Mouse (Mus musculus): ENCODE results near the gene 9130008F23Rik. TPM values are rescaled to one million over a fixed set of nuclear protein-coding genes. Genes with fewer than 3 reads are reported as not detected.
A peak's percentile ranks its signal among the peaks of the same experiment; 100 is the strongest.

Gene 9130008F23Rik
- 0.88 and 0.90 TPM in 2 replicates for polyA plus RNA-seq (2015; fragmentation: Nextera tagmentation; extraction: Ambion mirVana)

DNA sequence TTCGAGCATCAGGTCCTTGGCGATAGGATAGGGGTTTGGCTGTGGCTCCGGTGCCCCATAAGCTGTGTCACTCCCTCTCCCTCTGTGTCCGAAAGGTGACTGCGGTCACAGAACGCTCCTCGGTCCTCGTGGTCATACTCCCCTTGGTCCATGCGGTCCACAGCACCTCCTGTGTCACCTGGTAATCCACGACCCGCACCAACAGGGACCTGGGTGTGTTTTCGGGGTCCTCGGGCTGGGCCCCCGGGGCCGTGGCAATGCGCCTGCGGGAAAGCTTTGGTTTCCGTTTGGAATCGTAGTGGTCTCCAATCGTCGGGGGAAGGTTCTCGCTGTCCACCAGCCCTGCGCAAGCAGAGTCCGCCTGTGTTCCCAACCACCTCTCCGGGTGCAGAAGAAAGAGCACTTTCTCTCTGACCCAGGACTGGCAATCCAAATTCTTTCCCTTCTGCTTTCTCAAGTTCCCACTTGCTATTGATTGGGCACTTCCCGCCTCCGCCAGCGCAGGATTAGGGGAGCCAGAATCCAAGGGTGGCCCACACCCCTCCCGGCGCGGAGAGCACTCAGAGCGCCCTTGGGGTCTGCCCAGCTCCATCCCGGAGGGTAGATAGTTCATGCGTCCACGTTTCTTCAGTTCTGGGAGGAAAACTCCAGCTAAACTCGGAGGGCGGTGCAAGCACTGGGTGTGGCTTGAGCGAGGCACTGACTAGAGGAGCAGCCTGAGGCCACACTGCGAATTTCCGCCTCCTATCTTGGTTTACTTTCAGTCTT lies at the start of gene 9130008F23Rik:
Gene 9130008F23Rik, minus strand, starts transcription at position 636 of the 768 bp plus-strand sequence.
- WGBS: under 1% methylated on average over 40 of the region's 40 CpGs
- H3K27ac ChIP-seq (replicated peaks): no peak within 1 kb of the TSS
- peaks cover 4% of the 10 kb centered on the region for H3K4me1 ChIP-seq
- H3K9me3 ChIP-seq (replicated peaks): no peaks in the 10 kb centered on the region
- no peaks in the 10 kb centered on the region for H3K27me3 ChIP-seq (replicated peaks)
- H3K9ac ChIP-seq (replicated peaks): peak within 1 kb of the TSS; percentile 50
- H3K4me2 ChIP-seq: peak within 1 kb of the TSS; percentile 97
- peak; percentile 80; the same call in 1 of the 2 replicates for ATAC-seq (ENCODE audit: low FRiP score)
- no peaks in the 10 kb centered on the region for H3K36me3 ChIP-seq
- H3K4me3 ChIP-seq (replicated peaks): peak within 1 kb of the TSS; percentile 54

DNA sequence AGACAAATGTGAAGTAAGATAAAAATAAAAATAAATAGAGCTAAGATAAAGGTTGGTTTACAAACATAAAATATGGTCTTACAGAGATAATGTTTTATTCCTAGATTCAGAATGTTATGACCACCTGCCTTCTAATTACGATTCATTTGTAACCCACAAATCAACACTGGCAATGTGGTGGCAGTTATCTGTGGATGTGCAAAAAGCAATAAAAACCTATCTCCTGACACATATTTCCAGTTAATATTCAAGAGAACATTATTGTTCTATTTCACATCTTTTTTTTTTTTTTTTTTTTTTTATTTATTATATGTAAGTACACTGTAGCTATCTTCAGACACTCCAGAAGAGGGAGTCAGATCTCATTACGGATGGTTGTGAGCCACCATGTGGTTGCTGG lies 35.1 kb upstream of the 9130008F23Rik start:
- ATAC-seq (ENCODE audit: low FRiP score): no peak
- no peaks in the 10 kb centered on the region for H3K36me3 ChIP-seq
- 100% methylated on average over 1 of the region's 2 CpGs for WGBS

DNA sequence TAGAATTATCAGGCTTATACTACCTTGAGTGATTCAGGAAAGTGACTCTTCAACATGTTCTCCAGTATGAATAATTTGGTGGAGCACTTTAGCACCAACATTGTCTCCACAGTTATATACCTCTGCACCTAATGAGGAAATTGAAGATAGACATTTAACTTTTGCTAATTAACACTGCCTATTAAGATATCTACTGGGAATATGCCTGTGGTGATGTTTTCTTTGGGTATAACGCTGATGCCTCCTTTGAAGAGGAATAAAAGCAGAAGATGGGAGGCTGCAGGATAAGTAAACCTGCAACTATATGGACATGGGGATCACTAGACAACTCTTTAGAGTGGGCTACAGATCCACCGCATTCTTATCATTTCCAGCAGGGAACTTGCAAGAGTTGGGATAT lies 33.9 kb upstream of the 9130008F23Rik start, which contains the start of gene Glyatl3:
Gene Glyatl3, minus strand, starts transcription at position 101 of the 400 bp plus-strand sequence.
- no peaks in the 10 kb centered on the region for H3K9me3 ChIP-seq (replicated peaks)
- H3K27me3 ChIP-seq (replicated peaks): no peaks in the 10 kb centered on the region
- no peaks in the 10 kb centered on the region for H3K4me1 ChIP-seq
- ATAC-seq (ENCODE audit: low FRiP score): no peak
- H3K4me2 ChIP-seq: no peak within 1 kb of the TSS
- H3K36me3 ChIP-seq: no peaks in the 10 kb centered on the region
- no peak within 1 kb of the TSS for H3K27ac ChIP-seq (replicated peaks)
- no peak within 1 kb of the TSS for H3K4me3 ChIP-seq (replicated peaks)
- H3K9ac ChIP-seq (replicated peaks): no peak within 1 kb of the TSS
- WGBS: 90% methylated on average over 2 of the region's 2 CpGs

More for the DNA sequence above, 35.1 kb upstream of the 9130008F23Rik start:
- Histone ChIP-seq H3K4me2 (no peak overlapping the region), H3K9ac (replicated peaks) (no peak overlapping the region), H3K27me3 (replicated peaks) (no peaks in the 10 kb centered on the region), H3K4me1 (no peaks in the 10 kb centered on the region), H3K27ac (replicated peaks) (no peak overlapping the region), H3K4me3 (replicated peaks) (no peak overlapping the region), H3K9me3 (replicated peaks) (no peaks in the 10 kb centered on the region)

DNA sequence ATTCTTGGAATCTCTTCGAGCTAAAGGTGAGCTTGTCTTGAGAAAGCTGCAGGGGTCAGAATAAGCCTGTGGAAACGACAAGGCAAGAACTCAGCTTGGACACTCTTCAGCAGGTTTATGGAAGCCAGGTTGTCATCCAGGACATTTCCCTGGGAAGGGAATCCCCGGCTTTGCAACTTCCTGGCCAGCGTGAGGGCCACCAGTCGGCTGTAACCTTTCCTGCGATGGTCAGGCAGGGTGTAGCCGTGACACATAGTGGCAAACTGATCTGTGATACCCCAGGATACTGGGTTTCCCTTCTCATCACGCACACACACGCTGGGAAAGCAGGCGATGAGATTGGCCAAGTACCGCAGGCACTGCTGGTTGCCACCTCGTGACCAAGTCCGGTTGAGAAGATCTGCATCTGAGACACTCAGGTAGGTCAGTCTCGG lies 24.4 kb upstream of the 9130008F23Rik start:
- no peaks in the 10 kb centered on the region for H3K36me3 ChIP-seq
- no peaks in the 10 kb centered on the region for H3K9me3 ChIP-seq (replicated peaks)
- 14% methylated on average over 14 of the region's 14 CpGs for WGBS
- no peak; the same call in 1 of the 2 replicates for ATAC-seq (ENCODE audit: low FRiP score)
- peak overlapping the region; percentile 45 for H3K4me2 ChIP-seq
- no peaks in the 10 kb centered on the region for H3K4me1 ChIP-seq
- no peak overlapping the region for H3K9ac ChIP-seq (replicated peaks)
- H3K27me3 ChIP-seq (replicated peaks): no peaks in the 10 kb centered on the region
- no peak overlapping the region for H3K27ac ChIP-seq (replicated peaks)
- H3K4me3 ChIP-seq (replicated peaks): 0 out of 2 replicates have a peak overlapping the region, but pooled peaks have one; percentile 12

DNA sequence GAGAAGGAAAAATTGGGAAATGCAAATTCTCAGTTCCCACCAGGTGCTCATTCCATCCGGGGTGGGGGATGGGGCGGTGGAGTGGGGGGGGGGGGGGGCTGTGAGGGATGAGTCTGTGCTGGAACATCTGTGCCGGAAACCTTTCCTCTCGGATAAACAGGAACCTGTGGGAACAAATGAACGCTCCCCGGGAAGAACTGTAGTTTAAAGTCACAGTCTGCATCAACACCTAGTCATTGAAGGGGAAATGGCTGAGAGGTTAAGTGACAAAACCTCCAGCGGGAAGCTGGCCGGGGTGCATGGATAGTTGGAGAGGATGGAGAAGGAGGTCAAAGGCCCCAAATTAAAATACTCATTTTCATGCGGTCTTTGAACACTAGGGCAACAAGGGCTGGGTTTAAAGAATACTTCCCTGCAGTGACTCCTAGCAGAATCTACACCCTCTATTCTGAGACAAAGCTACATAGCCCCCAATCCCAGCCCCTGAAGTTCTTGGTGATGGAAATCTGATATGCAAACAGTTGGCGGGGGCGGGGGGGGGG lies 23.8 kb upstream of the 9130008F23Rik start:
- Histone ChIP-seq H3K4me1 (no peaks in the 10 kb centered on the region), H3K4me2 (peak overlapping the region; percentile 45; the same call in 1 of the 2 replicates), H3K4me3 (replicated peaks) (no peak overlapping the region), H3K9me3 (replicated peaks) (no peaks in the 10 kb centered on the region), H3K9ac (replicated peaks) (no peak overlapping the region), H3K36me3 (no peaks in the 10 kb centered on the region), H3K27ac (replicated peaks) (no peak overlapping the region), H3K27me3 (replicated peaks) (no peaks in the 10 kb centered on the region)
- 14% methylated on average over 11 of the region's 11 CpGs for WGBS
- ATAC-seq (ENCODE audit: low FRiP score): peak; percentile 24

DNA sequence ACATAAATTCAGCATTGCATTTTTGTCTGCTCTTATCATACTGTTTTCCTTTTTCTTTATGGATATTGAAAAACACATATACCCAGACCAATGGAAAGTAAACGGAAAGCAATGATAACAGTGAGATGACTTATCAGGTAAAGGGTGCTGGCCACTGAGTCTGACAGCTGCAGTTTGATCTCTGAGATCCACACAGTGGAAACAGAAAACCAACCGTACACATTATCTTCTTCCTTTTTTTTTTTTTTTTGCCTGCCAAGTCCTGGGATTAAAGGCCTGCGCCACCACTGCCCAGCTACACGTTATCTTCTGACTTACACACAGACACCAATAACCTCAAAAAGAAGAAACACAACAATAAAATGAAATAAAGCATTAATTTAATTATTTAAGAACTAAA lies 23.0 kb upstream of the 9130008F23Rik start:
- H3K4me2 ChIP-seq: no peak overlapping the region
- H3K27me3 ChIP-seq (replicated peaks): no peaks in the 10 kb centered on the region
- ATAC-seq (ENCODE audit: low FRiP score): no peak
- no peaks in the 10 kb centered on the region for H3K9me3 ChIP-seq (replicated peaks)
- no peaks in the 10 kb centered on the region for H3K36me3 ChIP-seq
- H3K9ac ChIP-seq (replicated peaks): no peak overlapping the region
- no peaks in the 10 kb centered on the region for H3K4me1 ChIP-seq
- H3K4me3 ChIP-seq (replicated peaks): no peak overlapping the region
- WGBS: 78% methylated on average over 4 of the region's 4 CpGs
- H3K27ac ChIP-seq (replicated peaks): no peak overlapping the region

DNA sequence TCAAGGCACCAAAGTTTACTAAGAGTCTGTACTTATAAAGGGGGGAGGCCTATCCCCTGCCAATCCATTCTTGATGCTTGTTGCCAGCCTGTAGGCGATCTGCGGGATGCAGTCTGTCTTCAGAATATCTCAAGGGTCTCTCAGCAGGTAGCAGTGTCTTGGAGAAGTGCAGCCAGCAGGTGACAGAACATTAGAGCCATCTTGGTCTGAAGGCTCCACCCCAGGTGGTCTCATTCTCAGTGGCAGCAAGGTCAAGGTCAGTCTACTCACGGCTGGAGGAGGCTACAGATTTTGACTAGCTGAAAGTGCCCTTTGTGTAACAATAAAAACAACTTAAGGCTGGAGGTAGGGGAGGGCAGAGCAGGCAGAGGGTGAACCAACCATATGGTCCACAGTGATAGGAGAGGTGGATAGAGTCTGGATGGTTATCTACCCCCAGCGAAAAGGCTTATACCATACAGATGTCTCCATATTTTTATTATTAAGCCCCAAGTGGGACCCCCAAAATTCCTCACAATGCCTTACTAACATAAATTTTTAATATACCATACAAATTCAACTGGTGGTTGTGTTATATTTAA lies 19.5 kb upstream of the 9130008F23Rik start:
- H3K36me3 ChIP-seq: no peaks in the 10 kb centered on the region

DNA sequence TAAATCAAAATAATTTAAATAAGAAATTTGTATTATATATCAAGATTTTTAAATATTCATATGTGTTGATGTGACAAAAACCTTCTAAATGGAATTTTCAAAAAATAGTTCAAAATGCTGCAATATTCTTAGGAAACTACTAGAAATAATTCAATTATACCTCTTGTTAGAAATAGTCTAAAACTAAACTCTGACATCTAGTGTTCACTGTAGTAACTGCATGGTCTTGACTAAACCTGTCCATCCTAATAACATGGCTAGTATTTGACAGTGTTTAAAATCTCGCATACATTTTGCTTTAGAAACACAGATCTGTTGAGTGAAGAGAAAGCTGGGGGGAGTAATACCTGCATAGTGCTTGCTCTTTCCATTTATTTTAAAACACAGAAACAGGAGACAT lies 16.5 kb upstream of the 9130008F23Rik start:
- 84% methylated on average over 1 of the region's 1 CpGs for WGBS
- Histone ChIP-seq H3K9ac (replicated peaks) (no peak overlapping the region), H3K9me3 (replicated peaks) (no peaks in the 10 kb centered on the region), H3K4me2 (no peak overlapping the region), H3K36me3 (no peaks in the 10 kb centered on the region), H3K4me1 (no peaks in the 10 kb centered on the region), H3K27ac (replicated peaks) (no peak overlapping the region), H3K4me3 (replicated peaks) (no peak overlapping the region), H3K27me3 (replicated peaks) (no peaks in the 10 kb centered on the region)
- no peak for ATAC-seq (ENCODE audit: low FRiP score)

More for the DNA sequence above, 19.5 kb upstream of the 9130008F23Rik start:
- H3K27me3 ChIP-seq (replicated peaks): no peaks in the 10 kb centered on the region
- H3K27ac ChIP-seq (replicated peaks): no peak overlapping the region
- no peak for ATAC-seq (ENCODE audit: low FRiP score)
- no peak overlapping the region for H3K9ac ChIP-seq (replicated peaks)
- 43% methylated on average over 4 of the region's 4 CpGs for WGBS
- H3K4me1 ChIP-seq: no peaks in the 10 kb centered on the region
- H3K9me3 ChIP-seq (replicated peaks): no peaks in the 10 kb centered on the region
- no peak overlapping the region for H3K4me2 ChIP-seq
- H3K4me3 ChIP-seq (replicated peaks): no peak overlapping the region

DNA sequence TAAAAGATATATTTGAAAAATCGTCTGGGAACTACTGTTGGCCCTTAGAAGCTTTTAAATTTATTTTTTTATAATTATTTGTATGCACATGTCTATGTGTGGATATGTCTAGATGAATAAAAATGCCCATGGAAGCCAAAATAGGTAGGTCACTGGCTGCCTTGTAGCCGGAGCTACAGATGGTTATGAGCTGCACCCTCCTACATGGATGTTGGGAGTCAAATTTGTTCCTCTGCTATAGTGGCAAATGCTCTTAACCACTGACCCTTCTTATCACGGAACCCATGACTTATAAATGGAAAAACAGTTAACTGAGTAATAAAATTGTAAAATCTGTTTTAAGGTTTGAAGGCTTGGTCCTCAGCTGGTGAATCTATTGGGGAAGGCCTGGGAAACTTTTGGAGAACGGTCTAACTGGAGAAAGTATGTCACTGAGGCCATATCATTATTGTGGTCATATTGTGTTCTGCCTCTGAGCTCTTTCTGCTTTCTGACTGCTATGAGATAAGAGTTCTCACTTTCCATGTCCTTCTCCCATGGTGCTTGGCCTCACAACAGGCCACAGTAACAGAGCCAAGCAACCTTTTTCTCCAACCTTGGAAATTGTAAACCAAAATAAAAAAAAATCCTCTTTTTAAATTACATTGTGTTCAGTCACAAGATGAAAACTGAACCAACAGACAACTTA lies 7.6 kb upstream of the 9130008F23Rik start:
- Histone ChIP-seq H3K4me3 (replicated peaks) (no peak overlapping the region), H3K27me3 (replicated peaks) (no peaks in the 10 kb centered on the region), H3K4me1 (no peaks in the 10 kb centered on the region), H3K36me3 (no peaks in the 10 kb centered on the region), H3K9me3 (replicated peaks) (no peaks in the 10 kb centered on the region), H3K27ac (replicated peaks) (no peak overlapping the region), H3K9ac (replicated peaks) (no peak overlapping the region), H3K4me2 (no peak overlapping the region)
- ATAC-seq (ENCODE audit: low FRiP score): no peak
- 83% methylated on average over 4 of the region's 4 CpGs for WGBS

DNA sequence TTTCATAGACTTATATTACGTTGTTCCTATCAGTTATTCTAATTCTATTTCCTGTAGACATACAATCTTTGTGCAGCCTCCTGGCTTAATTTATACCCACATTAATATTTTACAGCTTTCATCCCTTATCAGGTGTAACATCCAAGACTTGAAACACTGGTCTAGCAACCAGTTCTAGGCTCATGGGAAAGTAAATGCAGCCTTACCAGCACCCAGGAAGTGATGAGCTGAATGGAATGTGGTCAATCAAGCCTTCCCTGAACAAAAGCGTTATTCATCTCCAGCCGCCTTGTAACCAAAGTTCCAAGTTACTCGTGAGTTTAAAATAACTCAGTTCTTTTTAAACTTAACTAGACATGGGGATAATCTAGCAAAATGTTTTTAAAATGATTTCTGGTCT lies 4.8 kb upstream of the 9130008F23Rik start:
- H3K4me3 ChIP-seq (replicated peaks): no peak overlapping the region
- H3K9me3 ChIP-seq (replicated peaks): no peaks in the 10 kb centered on the region
- H3K4me1 ChIP-seq: peaks cover 4% of the 10 kb centered on the region
- no peaks in the 10 kb centered on the region for H3K36me3 ChIP-seq
- no peak overlapping the region for H3K4me2 ChIP-seq
- no peak overlapping the region for H3K27ac ChIP-seq (replicated peaks)
- H3K27me3 ChIP-seq (replicated peaks): no peaks in the 10 kb centered on the region
- no peak for ATAC-seq (ENCODE audit: low FRiP score)
- no peak overlapping the region for H3K9ac ChIP-seq (replicated peaks)
- WGBS: 86% methylated on average over 4 of the region's 4 CpGs

DNA sequence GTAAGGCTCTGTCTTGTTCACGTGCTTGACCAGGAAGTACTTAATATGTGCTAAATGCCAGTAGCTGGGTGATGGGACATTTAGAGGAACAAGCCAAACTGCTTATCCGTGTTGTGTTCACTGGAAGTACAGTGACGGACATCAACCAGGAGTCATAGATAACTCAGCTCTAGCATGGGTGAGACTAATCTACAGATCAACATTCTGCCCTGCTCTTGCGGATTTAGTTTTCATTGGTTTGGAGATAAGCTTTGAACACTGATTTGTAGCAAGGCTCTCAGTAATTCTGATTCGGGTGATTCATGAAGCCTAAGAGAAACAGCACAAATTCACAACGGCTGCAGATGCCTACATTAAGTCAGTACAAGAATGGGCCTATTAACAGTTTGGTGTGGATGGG lies 1.8 kb upstream of the 9130008F23Rik start:
- H3K4me3 ChIP-seq (replicated peaks): no peak overlapping the region
- no peaks in the 10 kb centered on the region for H3K9me3 ChIP-seq (replicated peaks)
- WGBS: 95% methylated on average over 6 of the region's 6 CpGs
- H3K4me1 ChIP-seq: peaks cover 4% of the 10 kb centered on the region
- H3K4me2 ChIP-seq: no peak overlapping the region
- ATAC-seq (ENCODE audit: low FRiP score): no peak
- H3K27me3 ChIP-seq (replicated peaks): no peaks in the 10 kb centered on the region
- H3K36me3 ChIP-seq: no peaks in the 10 kb centered on the region
- H3K27ac ChIP-seq (replicated peaks): no peak overlapping the region
- no peak overlapping the region for H3K9ac ChIP-seq (replicated peaks)

Measured in neural tube, embryonic 15.5 days (tissue).